Mouse (Mus musculus): ENCODE data around the gene Tmem150a.

GRCm38 (mm10) chr6:72350214-72350613 is 5.0 kb upstream of the Tmem150a start:
- no peak for TF ChIP-seq GATA1 (IDR thresholded peaks at IDR 0.05; ENCODE audit: low read length)
- no peak for TF ChIP-seq TAL1 (IDR thresholded peaks at IDR 0.05; ENCODE audit: low read length)
